Mouse (Mus musculus): ENCODE results near the gene Phf20.

GRCm38 (mm10) chr2:156241662-156242061 lies 45.4 kb downstream of the Phf20 start:
- TF ChIP-seq CTCF (IDR thresholded peaks at IDR 0.05; ENCODE audit: control insufficient read depth, insufficient read depth, low read length) = no peak
- no peak for TF ChIP-seq POLR2A (IDR thresholded peaks at IDR 0.05; ENCODE audit: borderline replicate concordance, control insufficient read depth, low read depth, low read length)

All from bone marrow, adult 2 months (tissue).